Mouse (Mus musculus) G1E (cell line): ENCODE results near the gene Bmp10.

ENCODE experiments used
- CTCF ChIP-seq: IDR thresholded peaks from 2 replicates; pipeline ENCODE4 v1.5.1; 2012; ENCODE audit warnings: low read depth, low read length, inconsistent platforms, mixed read lengths
- GATA1 ChIP-seq: IDR thresholded peaks from 2 replicates; pipeline ENCODE4 v1.6.1; 2012; ENCODE audit warnings: borderline replicate concordance, low read length, inconsistent platforms, mixed read lengths
- POLR2AphosphoS5 ChIP-seq: IDR thresholded peaks from 2 replicates; pipeline ENCODE4 v1.6.1; 2012; ENCODE audit warnings: low read depth, low read length, inconsistent platforms; ENCODE audit not compliant: insufficient replicate concordance
- TAL1 ChIP-seq: conservative IDR thresholded peaks from 2 replicates; pipeline ENCODE4 v1.6.1; 2012; ENCODE audit warnings: low read depth, low read length, inconsistent platforms, mixed read lengths

DNA sequence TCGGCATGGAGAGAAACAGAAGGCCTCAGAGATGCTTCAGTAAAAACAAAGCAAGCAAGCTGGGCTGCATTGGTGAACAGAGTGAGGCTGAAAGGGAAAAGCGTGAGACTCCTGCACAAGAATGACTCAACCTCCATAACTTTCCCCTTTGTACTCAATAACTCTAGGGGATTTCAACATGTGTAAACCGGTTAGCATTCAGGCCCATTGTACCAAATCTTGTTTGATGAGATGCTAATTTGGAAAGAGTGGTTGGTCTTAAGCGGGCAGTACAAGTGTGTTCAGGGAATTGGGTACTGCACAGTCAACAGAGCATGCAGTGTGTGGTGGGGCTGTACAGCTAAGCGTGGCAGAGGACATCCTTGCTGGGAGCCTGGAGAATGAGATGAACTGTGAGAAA, 46.4 kb downstream of the Bmp10 start:
- TF ChIP-seq GATA1 (no peak), CTCF (no peak), TAL1 (no peak), POLR2AphosphoS5 (no peak)
